Mouse (Mus musculus) lung, postnatal 25 days (tissue): Measurements from ENCODE around the gene Palld.
A peak's percentile ranks its signal among the peaks of the same experiment; 100 is the strongest.

Experiments used
- DNase-seq: peaks from one replicate; pipeline ENCODE4 v3.0.0; 2022; ENCODE audit warnings: low spot score

The Palld gene

DNA sequence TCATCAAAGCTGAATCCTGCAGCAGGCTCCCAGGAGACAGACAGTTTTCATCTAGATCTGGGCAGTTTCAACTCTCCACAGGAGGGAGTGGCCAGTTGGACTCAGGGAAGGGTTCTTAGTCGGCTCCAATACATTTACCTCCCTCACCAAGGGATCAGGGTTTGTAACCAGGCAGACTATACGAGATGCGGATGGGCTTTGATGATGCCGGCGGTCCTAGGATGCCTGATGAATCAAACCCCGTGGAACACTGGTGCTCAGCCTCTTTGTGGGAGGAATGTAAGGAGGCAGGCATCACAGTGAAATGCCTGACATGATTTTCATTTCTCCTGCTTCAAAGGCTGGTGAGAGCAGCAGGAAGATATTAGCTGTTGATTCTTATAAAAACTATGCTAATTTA is 347.1 kb downstream of the Palld start:
- no peak for DNase-seq

GRCm38 (mm10) chr8:61552755-61553402 is 349.6 kb downstream of the Palld start:
- DNase-seq, result no peak

- no peak for DNase-seq
Measured at GRCm38 (mm10) chr8:61552221-61552620, 350.3 kb downstream of the Palld start.

DNA sequence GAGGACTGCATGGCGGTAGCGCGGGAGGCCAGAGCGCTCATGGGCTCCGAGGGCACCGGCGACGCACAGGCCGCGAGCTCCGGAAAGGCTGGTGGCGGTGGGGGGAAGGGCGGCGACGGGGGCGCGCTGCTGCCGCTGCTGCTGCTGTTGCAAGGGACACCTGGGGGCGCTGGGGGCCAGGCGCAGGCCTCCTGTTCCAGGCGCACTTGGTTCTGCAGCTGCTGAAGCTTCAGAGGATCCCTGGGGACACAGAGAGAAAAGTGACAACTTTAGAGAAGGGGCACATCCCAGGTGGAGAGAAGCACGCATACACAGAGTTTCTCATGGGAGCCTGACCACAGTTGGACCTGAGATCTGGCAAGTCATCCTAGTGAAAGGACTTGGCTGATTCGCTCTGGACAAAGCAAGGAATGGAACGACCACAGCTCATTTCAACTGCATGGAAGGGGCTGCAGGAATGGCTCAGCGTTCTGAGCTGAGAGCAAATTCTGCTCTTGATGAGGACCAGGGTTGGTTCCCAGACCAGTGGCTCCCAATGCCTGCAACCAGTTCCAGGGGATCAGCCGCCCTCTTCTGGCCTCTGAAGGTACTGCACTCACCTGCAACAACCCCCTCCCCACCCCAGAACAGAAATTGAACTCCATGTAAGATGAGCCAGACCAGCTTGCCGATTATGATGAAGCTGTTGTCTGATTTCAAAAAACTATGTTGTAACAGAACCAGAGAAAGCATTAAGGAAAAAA is 352.3 kb downstream of the Palld start:
- DNase-seq, result no peak

DNA sequence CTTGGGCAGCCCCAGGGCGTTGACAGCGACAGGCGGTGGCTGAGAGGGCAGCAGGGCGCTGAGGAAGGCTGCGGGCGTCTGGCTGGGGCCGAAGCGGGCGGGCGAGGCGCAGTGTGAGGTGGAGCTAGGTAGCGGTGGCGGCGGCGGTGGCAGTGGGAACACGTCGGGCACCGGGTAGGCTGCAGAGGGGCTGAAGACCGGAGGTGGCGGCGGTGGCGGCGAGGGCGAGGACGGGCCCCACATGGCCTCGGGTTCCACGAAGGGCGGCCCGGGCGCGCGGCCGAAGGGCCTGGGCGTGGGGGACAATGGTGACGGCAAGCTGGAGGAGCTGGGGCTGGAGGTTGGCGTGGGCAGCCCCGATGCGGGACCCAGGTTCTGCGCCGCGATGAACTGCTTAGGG is 352.9 kb downstream of the Palld start:
- no peak for DNase-seq

DNA sequence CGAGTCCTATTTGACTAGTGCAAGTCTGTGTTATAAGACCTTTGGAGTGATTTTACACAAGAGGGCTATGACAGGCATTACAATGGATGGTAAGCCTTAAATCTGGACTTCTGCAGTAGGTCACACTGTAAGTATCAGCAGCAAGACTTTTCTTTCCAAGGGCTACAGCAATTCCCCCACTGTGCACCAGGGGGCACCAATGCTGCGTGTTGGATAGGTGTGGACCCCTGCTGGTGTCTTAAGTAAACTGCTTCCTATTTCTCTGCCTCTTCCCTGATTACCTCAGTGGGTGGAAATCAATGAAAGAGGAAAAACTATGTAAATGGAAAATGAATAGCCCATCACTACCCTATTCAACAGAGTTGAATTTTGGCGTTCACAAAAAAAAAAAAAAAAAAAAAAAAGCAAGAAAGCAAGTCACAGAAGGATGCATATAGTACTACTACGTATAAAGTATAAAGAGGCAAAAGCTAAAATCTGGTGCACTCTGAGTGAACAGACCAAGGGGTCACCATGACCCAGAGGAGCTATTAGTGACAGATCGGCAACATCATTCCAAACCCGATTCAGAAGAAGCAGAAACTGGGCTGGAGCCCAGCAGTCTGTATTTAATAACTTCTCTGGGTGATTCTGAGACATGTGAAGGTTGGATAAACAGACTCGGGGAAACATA is 362.5 kb downstream of the Palld start:
- DNase-seq, result peak; percentile 81

- no peak for DNase-seq
Measured at GRCm38 (mm10) chr8:61537471-61537870, 365.0 kb downstream of the Palld start.

DNA sequence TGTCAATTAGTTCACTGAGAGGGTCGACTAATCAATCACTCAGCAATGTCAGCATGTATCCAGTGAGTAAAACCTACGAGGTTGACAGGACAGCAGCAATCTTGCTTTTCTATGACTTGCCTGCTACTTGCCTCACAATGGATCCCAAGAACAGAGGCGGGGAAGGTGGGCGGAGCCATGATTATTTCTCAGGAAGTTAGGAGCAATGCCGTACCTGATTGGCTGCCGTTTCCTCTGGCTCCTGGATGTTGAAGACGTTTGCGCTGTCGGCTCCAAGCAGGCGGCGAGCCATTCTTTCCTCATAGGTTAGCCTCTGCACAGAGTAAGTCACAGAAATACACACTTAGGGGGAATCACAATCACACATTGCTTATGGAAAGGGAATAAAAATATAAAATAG is 367.0 kb downstream of the Palld start:
- no peak for DNase-seq

DNA sequence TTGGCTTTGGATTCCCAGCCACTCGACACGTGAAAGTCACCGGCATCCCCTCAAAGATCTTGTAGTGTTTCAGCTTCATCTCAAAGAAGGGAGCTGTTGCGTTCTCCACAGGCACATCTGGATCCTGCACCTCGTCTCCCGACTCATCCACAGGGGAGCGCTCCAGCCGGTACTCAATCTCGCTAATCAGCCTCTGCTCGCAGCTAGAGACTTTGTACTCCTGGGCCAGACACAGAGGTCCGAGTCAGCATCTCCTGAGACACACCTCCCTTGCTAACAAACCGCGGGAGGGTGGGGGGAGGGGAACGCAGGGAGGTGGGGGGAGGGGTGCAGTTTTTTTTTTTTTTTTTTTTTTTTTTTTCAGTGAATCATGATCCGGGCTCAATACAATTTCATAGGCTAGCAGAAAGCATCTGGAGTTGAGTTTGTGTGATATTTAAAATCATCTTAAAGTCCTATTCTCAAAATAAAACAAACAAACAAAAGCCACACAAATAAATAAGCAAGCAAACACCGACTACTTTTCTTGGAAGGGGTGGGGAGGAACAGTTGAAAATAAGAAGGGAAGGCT is 369.0 kb downstream of the Palld start:
- no peak for DNase-seq

GRCm38 (mm10) chr8:61532831-61533230 is 369.7 kb downstream of the Palld start:
- DNase-seq, result no peak

GRCm38 (mm10) chr8:61531944-61532795 is 370.3 kb downstream of the Palld start:
- no peak for DNase-seq

DNA sequence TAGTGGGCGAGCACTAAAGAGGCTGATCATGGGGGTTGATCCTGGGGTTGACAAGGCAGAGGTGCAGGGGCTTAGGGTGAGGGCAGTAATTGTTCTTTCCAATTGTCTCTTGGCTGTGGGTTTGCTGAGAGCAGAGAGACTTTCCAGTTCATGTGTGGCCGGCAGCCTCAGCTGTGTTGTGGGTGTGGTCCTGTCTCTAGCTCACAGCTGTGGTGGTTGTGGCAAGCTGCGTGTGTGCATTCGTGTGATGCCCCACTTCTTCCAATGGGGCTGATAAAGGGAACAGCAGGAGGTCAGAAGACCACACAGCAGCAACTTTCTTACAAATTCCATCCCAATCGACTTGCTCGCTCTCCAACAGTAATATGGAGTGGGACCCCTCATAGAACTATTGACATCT is 373.8 kb downstream of the Palld start:
- no peak for DNase-seq

- DNase-seq, result no peak
Measured at GRCm38 (mm10) chr8:61528197-61528596, 374.3 kb downstream of the Palld start.

DNA sequence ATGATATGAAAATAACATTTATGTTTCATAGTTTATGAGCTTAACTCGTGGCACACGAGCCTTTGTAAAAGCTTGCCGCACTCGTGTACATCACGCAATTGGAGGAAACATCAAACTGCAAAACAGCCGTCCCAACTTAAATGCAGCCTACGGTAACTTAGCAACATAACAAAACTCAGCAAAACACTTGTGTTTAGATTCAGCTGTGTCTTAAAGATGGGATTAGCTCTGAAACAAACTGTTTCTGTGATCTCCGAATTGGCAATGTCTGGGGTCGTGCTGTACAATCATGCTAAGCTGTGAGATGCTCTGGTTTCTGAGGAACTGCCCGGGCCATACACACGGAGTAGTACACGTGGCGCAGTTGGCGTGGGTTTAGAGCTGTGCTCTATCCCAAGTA is 375.5 kb downstream of the Palld start:
- no peak for DNase-seq

DNA sequence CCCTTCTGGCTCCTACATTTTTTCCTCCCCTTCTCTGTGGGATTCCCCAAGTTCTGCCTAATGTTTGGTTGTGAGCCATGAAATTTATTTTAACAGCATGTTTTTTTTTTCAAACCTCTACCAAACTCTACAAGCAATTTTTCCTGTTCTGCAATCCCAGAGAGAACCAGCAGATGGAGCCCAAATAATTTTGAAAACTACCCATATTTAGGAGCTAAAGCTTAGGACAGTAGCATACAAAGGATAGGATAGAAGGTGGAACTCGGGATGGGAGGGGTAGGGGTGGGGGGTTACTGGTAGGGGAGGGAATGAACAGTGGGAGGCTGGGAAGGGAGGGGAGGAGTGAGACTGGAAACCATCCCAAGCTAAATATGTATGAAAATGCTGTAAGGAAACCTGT is 380.4 kb downstream of the Palld start:
- DNase-seq, result peak; percentile 26

- DNase-seq, result no peak
Measured at GRCm38 (mm10) chr8:61517502-61518185, 384.8 kb downstream of the Palld start.

DNA sequence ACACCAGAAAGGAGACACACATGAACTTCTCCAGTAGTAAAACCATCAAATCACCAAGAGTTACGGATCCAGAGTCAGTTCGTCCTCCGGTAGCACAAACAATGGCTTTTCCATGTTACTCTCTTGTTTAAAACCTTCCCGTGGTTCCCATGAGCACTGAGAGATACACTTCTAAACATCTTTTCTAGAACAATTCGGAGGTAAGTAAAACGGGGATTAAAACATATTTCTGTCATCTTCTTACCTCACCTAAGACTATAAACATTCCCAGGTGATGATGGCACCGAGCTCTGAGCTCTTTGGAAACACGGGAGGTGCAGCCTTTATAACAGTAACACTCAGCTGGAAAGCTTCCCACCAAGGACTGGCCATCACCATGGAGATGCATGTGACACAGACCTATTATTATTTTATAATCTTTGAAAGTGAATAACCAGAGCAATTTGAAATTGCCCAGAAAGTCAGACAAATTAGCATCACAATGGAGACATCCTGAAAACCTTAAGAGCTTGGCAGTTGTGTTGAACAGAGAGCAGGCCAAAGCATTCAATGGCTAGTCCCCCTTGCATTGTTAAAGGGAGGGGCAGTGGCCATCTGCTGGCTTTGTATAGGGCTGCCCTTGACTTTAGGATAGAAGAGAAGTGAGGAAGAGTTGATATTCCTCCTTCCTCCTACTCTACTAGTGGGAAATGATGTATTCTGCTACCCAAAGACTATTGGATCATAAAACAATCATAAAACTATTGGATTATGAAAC is 385.6 kb downstream of the Palld start:
- no peak for DNase-seq

GRCm38 (mm10) chr8:61515931-61516744 is 386.4 kb downstream of the Palld start:
- DNase-seq, result peak; percentile 70

DNA sequence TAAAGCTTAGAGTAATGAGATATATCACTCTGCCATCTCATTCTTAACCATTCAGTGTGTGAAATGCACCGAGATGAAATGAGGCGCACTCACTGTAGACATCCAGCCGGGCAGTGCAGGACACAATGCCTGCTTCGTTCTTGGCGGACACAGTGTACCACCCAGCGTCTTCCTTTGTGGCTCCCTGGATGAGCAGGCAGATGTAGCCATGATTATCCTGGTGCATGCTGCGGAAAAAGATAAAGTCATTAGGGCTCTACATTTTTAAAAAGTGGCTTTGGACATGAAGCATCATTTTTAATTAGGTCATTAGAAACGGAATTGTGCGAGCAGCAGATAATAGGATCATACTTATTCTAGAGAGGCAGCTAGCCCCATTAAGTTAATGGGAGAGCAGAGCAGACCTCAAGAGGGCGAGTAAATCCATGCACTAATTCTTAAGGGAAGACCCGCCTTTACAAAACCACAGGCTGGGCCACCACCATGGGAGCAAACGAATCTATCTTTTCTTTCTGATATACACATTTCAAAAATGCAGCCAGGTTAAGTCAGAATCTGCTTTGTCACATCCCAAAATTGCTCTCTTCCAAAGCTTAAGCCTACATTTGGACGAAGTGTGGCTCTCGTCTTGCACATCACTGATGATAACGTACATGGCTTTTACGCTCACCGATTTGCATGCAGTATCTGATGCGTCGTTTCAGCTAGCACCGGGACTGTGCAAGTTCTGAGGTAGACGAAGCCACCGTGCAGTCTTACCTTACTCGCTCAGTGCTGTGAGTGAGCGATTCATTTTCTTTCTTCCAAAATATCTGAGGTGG is 387.2 kb downstream of the Palld start:
- DNase-seq, result no peak
